Mouse (Mus musculus) megakaryocyte, adult 5-6 weeks (primary cell): ENCODE measurements at regions not wholly inside any gene's neighbourhood (a gene's known extent, or its start where the extent isn't known, plus 50 kb on each side); places are given as distances from the start of the nearest gene placed in this dataset.
"Not testable (repeated sequence)": the region's sequence is repeated elsewhere in the genome, so short reads cannot be mapped to it uniquely, and the experiment has no call there.

ENCODE experiments used
- ATAC-seq: 2 replicates; pipeline ENCODE4 v1.8.0; 2016; ENCODE audit warnings: mild to moderate bottlenecking, inconsistent platforms; ENCODE audit not compliant: poor library complexity, severe bottlenecking

GRCm38 (mm10) chr8:86288713-86289384 is 291.6 kb downstream of the Abcc12 start:
- no peak for ATAC-seq

GRCm38 (mm10) chr8:86282922-86283321 is 297.6 kb downstream of the Abcc12 start:
- no peak for ATAC-seq

GRCm38 (mm10) chr8:86280093-86280721 is 300.3 kb downstream of the Abcc12 start:
- no peak for ATAC-seq

GRCm38 (mm10) chr8:86275699-86276098 is 304.8 kb downstream of the Abcc12 start:
- ATAC-seq = no peak

- no peak for ATAC-seq
Observed at GRCm38 (mm10) chr8:86273811-86274210, 306.7 kb downstream of the Abcc12 start.

GRCm38 (mm10) chr8:86272626-86273025 is 307.9 kb downstream of the Abcc12 start:
- no peak for ATAC-seq

GRCm38 (mm10) chr8:86271477-86271876 is 309.0 kb downstream of the Abcc12 start:
- ATAC-seq = no peak

GRCm38 (mm10) chr8:86258011-86258410 is 322.5 kb downstream of the Abcc12 start:
- no peak for ATAC-seq

- ATAC-seq = no peak
Observed at GRCm38 (mm10) chr8:86255431-86255830, 325.1 kb downstream of the Abcc12 start.

- no peak for ATAC-seq
Observed at GRCm38 (mm10) chr8:86254680-86255079, 325.8 kb downstream of the Abcc12 start.

- no peak for ATAC-seq
Observed at GRCm38 (mm10) chr8:86252696-86253355, 327.7 kb downstream of the Abcc12 start.

- ATAC-seq = no peak
Observed at GRCm38 (mm10) chr8:86234696-86235095, 345.8 kb downstream of the Abcc12 start.

- not testable (repeated sequence) for ATAC-seq
Observed at GRCm38 (mm10) chr8:86231994-86232393, 348.5 kb downstream of the Abcc12 start.

GRCm38 (mm10) chr8:86224851-86225250 is 355.6 kb downstream of the Abcc12 start:
- no peak for ATAC-seq

- ATAC-seq = no peak
Observed at GRCm38 (mm10) chr8:86222715-86223114, 357.8 kb downstream of the Abcc12 start.

- no peak for ATAC-seq
Observed at GRCm38 (mm10) chr8:86222228-86222627, 358.3 kb downstream of the Abcc12 start.

GRCm38 (mm10) chr8:86214399-86214798 is 366.1 kb downstream of the Abcc12 start:
- no peak for ATAC-seq

GRCm38 (mm10) chr8:86212461-86212860 is 368.0 kb downstream of the Abcc12 start:
- no peak for ATAC-seq

- no peak for ATAC-seq
Observed at GRCm38 (mm10) chr8:86208812-86209262, 368.1 kb downstream of the Phkb start.

- no peak for ATAC-seq
Observed at GRCm38 (mm10) chr8:86204421-86205229, 363.9 kb downstream of the Phkb start.

- peak; percentile 91 for ATAC-seq
Observed at GRCm38 (mm10) chr8:86203107-86203506, 362.3 kb downstream of the Phkb start.
